Mouse (Mus musculus): Measurements from ENCODE around the gene Kctd17. TPM values are rescaled to one million over a fixed set of nuclear protein-coding genes. Genes with fewer than 3 reads are reported as not detected.

Gene Kctd17
- polyA plus RNA-seq, 1 experiment = 163 TPM

DNA sequence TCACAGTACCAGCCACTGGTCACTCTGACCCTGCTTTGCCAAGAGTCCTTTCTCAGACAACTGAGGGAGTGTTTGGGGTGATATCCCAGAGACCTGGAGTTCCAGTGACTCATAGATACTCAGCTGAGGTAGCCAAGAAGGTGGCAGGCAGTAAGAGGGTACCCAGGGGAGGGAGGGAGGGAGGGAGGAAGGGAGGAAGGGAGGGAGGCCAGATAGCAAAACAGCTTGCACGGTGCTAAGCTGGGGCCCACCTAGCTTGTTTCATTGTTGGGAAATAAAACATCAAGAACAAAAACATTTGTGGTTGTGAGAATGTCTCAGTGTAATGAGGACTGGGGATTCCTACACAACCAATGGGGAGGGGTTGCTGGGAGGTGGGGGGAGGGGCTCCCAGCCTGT, 14.6 kb upstream of the Kctd17 start:
- Histone ChIP-seq H3K4me1 (ENCODE audit: control insufficient read depth, insufficient read depth, low read length) (peaks cover 5% of the 10 kb centered on the region), H3K27ac (ENCODE audit: insufficient read depth, low read depth, low read length) (no peak overlapping the region), H3K27me3 (replicated peaks; ENCODE audit: control insufficient read depth, insufficient read depth, low read length) (no peaks in the 10 kb centered on the region), H3K4me3 (ENCODE audit: insufficient read depth, low read depth, low read length) (no peak overlapping the region), H3K36me3 (ENCODE audit: control insufficient read depth, insufficient read depth, low read length) (no peaks in the 10 kb centered on the region)
- TF ChIP-seq CTCF (conservative IDR thresholded peaks at IDR 0.05; ENCODE audit: insufficient read depth, insufficient read length, low read depth, low read length) = no peak
- TF ChIP-seq POLR2A (IDR thresholded peaks at IDR 0.05; ENCODE audit: low read depth, low read length) = no peak
- 55% methylated on average over 1 of the region's 1 CpGs for WGBS
- no peak for DNase-seq

DNA sequence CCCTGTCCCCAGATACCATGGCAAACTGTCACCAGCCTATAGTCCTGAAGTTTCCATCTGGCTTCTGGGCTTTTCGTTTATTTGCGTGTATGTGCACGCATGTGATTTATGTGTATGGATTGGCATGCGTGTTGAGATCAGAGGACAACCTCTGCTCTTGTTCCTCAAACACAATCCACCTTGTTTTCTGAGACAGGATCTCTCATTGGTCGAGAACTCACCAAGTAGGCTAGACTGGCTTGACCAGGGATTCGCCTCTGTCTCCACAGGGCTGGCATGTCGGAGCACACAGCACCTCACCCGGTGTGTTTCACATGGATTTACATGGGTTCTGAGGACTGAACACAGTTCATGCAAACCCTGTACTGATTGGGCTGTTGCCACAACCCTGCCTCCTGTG, 14.2 kb upstream of the Kctd17 start:
- DNase-seq = no peak
- H3K4me3 ChIP-seq (ENCODE audit: insufficient read depth, low read depth, low read length) = no peak overlapping the region

DNA sequence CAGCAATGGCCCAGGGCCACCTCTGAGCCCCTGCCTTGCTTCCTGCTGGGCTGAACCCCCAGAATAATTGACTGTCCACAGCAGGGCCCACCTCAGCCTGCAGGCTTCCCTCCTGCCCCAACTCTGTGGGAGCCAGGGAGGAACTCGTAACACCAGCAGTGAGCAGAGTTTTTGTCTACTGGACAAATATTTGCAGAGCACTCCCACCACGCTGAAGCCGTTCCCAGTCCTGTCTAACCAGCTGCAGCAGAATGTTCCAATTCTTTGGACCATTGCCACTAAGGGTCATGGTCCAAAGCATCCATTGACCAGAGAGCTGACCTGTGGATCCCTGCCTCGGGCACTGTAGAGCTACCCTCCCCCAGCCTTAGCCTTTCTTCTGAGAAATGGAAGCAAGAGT, 11.4 kb upstream of the Kctd17 start:
- Histone ChIP-seq H3K27ac (ENCODE audit: insufficient read depth, low read depth, low read length) (peak overlapping the region; percentile 73), H3K4me1 (ENCODE audit: control insufficient read depth, insufficient read depth, low read length) (peaks cover 5% of the 10 kb centered on the region), H3K4me3 (ENCODE audit: insufficient read depth, low read depth, low read length) (no peak overlapping the region), H3K36me3 (ENCODE audit: control insufficient read depth, insufficient read depth, low read length) (no peaks in the 10 kb centered on the region), H3K27me3 (replicated peaks; ENCODE audit: control insufficient read depth, insufficient read depth, low read length) (no peaks in the 10 kb centered on the region)
- DNase-seq = peak; percentile 98
- no peak for TF ChIP-seq POLR2A (IDR thresholded peaks at IDR 0.05; ENCODE audit: low read depth, low read length)
- no peak for TF ChIP-seq CTCF (conservative IDR thresholded peaks at IDR 0.05; ENCODE audit: insufficient read depth, insufficient read length, low read depth, low read length)
- WGBS = 11% methylated on average over 4 of the region's 4 CpGs

More for the DNA sequence above, 14.2 kb upstream of the Kctd17 start:
- H3K27me3 ChIP-seq (replicated peaks; ENCODE audit: control insufficient read depth, insufficient read depth, low read length) = no peaks in the 10 kb centered on the region
- H3K36me3 ChIP-seq (ENCODE audit: control insufficient read depth, insufficient read depth, low read length) = no peaks in the 10 kb centered on the region
- 96% methylated on average over 8 of the region's 8 CpGs for WGBS
- TF ChIP-seq CTCF (conservative IDR thresholded peaks at IDR 0.05; ENCODE audit: insufficient read depth, insufficient read length, low read depth, low read length) (no peak), POLR2A (IDR thresholded peaks at IDR 0.05; ENCODE audit: low read depth, low read length) (no peak)
- no peak overlapping the region for H3K27ac ChIP-seq (ENCODE audit: insufficient read depth, low read depth, low read length)
- peaks cover 5% of the 10 kb centered on the region for H3K4me1 ChIP-seq (ENCODE audit: control insufficient read depth, insufficient read depth, low read length)

DNA sequence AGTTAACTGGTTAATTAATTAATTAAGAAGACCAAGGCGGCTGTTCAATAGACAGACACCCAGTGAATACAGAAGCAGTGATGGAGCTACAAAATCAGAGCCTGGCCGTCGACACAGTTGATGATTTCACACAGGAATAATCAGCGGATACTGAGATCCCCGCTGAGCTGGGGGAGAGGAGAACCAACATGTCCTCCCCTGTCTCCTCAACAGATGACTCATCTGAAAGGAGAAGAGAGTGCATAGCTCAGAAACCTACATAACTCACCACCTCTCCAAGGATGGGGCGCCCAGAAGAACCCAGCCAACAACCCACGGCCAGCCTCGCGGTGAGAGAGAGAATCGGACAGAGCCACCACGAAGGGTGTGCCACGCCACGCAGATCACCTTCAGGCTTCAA, 8.0 kb upstream of the Kctd17 start:
- H3K27me3 ChIP-seq (replicated peaks; ENCODE audit: control insufficient read depth, insufficient read depth, low read length) = no peaks in the 10 kb centered on the region
- H3K4me3 ChIP-seq (ENCODE audit: insufficient read depth, low read depth, low read length) = no peak overlapping the region
- no peak for TF ChIP-seq CTCF (conservative IDR thresholded peaks at IDR 0.05; ENCODE audit: insufficient read depth, insufficient read length, low read depth, low read length)
- no peak for TF ChIP-seq POLR2A (IDR thresholded peaks at IDR 0.05; ENCODE audit: low read depth, low read length)
- no peaks in the 10 kb centered on the region for H3K36me3 ChIP-seq (ENCODE audit: control insufficient read depth, insufficient read depth, low read length)
- H3K4me1 ChIP-seq (ENCODE audit: control insufficient read depth, insufficient read depth, low read length) = peaks cover 13% of the 10 kb centered on the region
- no peak for DNase-seq
- WGBS = 70% methylated on average over 13 of the region's 13 CpGs
- H3K27ac ChIP-seq (ENCODE audit: insufficient read depth, low read depth, low read length) = no peak overlapping the region

DNA sequence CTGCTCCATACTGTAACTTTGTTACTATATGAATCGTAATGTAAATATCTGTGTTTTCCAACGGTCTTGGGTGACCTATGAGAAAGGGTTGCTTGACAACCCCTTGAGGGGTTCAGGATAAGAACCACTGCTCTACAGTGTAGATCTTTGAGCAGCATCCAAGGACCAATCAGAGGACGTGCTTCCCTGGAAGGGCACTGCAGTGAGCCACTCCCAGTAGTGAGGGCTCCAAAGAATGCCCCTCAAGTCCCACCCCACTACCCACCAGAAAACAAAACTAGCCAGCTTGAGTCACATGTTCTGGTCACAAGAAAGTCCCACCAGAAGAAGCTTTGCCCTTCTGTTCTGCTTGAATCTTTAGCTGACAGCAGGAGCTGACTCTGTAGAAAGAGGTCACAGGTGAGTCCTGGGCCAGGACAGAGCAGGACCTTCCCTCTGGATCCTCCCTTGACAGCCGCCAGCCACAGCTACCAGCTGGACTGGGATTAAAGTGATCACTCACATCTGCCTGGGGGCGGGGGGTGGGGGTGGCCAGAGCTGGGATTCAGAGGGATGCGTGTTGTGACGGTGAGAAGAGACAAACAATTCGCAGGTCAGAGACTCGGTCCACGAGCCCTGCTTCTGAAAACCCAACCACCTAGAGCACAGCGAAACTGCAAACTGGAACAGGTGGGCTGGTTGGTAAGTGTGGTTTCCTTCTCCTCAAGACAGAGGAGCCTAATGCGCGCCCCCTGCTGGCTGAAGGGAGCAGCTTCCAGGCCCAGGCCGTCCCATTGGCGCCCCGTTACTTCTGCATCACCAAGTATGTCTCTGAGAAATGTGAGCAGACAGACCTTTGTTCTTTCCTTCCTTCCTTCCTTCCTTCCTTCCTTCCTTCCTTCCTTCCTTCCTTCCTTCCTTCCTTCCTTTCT, 6.1 kb upstream of the Kctd17 start:
- 17% methylated on average over 16 of the region's 16 CpGs for WGBS
- no peaks in the 10 kb centered on the region for H3K27me3 ChIP-seq (replicated peaks; ENCODE audit: control insufficient read depth, insufficient read depth, low read length)
- peaks cover 8% of the 10 kb centered on the region; the same call in 1 of the 2 replicates for H3K4me1 ChIP-seq (ENCODE audit: control insufficient read depth, insufficient read depth, low read length)
- H3K36me3 ChIP-seq (ENCODE audit: control insufficient read depth, insufficient read depth, low read length) = no peaks in the 10 kb centered on the region
- TF ChIP-seq CTCF (conservative IDR thresholded peaks at IDR 0.05; ENCODE audit: insufficient read depth, insufficient read length, low read depth, low read length) = peak; percentile 83
- no peak for TF ChIP-seq POLR2A (IDR thresholded peaks at IDR 0.05; ENCODE audit: low read depth, low read length)
- peak; percentile 83 for DNase-seq
- H3K27ac ChIP-seq (ENCODE audit: insufficient read depth, low read depth, low read length) = no peak overlapping the region
- no peak overlapping the region for H3K4me3 ChIP-seq (ENCODE audit: insufficient read depth, low read depth, low read length)

DNA sequence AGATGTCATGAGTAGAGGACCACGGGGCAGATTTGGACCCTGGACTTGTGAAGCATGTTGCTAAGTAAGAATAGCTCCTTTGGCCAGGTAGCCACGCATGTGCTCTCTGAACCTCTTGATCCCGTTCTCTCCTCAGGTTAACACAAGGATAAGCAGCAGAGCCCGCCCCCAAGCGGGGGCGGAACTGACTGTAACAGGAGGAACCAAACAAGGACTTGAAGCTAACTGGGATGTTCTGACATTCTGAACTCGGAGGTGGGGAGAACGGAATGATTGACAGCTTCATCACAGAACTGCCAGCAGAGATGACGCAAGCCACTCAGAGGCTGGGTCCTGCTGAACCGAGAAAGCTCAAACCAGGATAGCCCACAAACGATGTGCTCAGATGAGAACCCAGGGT, 3.9 kb upstream of the Kctd17 start:
- H3K27ac ChIP-seq (ENCODE audit: insufficient read depth, low read depth, low read length) = 0 out of 2 replicates have a peak overlapping the region, but pooled peaks have one; percentile 42
- H3K27me3 ChIP-seq (replicated peaks; ENCODE audit: control insufficient read depth, insufficient read depth, low read length) = no peaks in the 10 kb centered on the region

DNA sequence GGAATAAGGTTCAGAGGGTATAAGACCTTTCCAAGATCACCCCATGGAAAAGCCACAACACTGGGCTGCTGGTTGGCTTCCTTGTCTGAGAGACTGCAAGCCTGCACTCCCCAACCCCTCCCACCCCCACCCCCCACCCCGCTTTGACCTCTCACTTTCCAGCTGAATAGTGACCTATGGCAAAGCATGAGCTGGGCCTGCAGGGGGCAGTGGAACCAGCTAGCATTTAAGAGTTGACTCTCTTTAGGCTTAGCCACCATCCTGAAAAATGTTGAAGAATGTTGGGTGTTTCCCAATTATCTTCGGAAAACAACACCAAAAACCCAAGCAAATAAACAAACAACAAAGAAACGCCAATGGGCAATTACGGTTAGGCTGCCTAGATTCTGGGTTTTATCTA, 3.1 kb upstream of the Kctd17 start:
- no peak for TF ChIP-seq POLR2A (IDR thresholded peaks at IDR 0.05; ENCODE audit: low read depth, low read length)
- TF ChIP-seq CTCF (conservative IDR thresholded peaks at IDR 0.05; ENCODE audit: insufficient read depth, insufficient read length, low read depth, low read length) = no peak
- no peak for DNase-seq
- H3K4me3 ChIP-seq (ENCODE audit: insufficient read depth, low read depth, low read length) = no peak overlapping the region
- H3K4me1 ChIP-seq (ENCODE audit: control insufficient read depth, insufficient read depth, low read length) = peaks cover 15% of the 10 kb centered on the region; the same call in 1 of the 2 replicates
- no peaks in the 10 kb centered on the region for H3K36me3 ChIP-seq (ENCODE audit: control insufficient read depth, insufficient read depth, low read length)
- H3K27ac ChIP-seq (ENCODE audit: insufficient read depth, low read depth, low read length) = no peak overlapping the region
- no peaks in the 10 kb centered on the region for H3K27me3 ChIP-seq (replicated peaks; ENCODE audit: control insufficient read depth, insufficient read depth, low read length)
- 68% methylated on average over 4 of the region's 4 CpGs for WGBS

More for the DNA sequence above, 3.9 kb upstream of the Kctd17 start:
- 21% methylated on average over 11 of the region's 11 CpGs for WGBS
- peak; percentile 94 for DNase-seq
- Histone ChIP-seq H3K4me3 (ENCODE audit: insufficient read depth, low read depth, low read length) (no peak overlapping the region), H3K36me3 (ENCODE audit: control insufficient read depth, insufficient read depth, low read length) (no peaks in the 10 kb centered on the region), H3K4me1 (ENCODE audit: control insufficient read depth, insufficient read depth, low read length) (peaks cover 11% of the 10 kb centered on the region; the same call in 1 of the 2 replicates)
- TF ChIP-seq CTCF (conservative IDR thresholded peaks at IDR 0.05; ENCODE audit: insufficient read depth, insufficient read length, low read depth, low read length) (0 out of 2 replicates have a peak, but pooled peaks have one; percentile 11), POLR2A (IDR thresholded peaks at IDR 0.05; ENCODE audit: low read depth, low read length) (no peak)

Measured in kidney, adult 2 months (tissue).